Mouse (Mus musculus): ENCODE data around the gene Runx2.

Runx2 gene

DNA sequence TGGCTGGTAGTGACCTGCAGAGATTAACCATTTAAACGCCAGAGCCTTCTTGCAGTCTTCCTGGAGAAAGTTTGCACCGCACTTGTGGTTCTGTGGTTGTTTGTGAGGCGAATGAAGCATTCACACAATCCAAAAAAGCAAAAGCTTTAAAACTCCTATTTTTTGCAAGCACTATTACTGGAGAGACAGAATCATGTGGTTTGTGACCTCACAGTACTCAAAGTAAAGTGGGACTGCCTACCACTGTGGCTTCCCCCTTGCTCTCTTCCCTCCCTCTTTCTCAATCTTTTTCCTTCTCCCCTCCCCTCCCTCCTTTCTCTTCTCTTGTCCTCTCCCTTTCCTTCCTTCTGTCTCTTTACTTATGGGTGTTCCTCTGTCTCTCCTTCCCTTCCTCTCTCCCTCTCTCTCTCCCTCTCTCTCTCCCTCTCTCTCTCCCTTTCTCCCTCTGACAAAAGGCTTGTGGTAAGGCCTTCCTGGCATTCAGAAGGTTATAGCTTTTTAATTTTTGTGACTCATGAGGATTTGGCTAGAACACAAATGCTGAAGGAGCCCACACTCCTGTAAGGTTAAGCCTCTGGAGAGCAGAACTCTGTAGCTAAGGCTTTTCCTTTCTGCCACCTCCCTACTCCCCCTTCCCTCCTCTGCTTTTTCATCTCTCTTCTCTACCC lies at the start of gene Runx2:
Runx2 (minus strand) TSS at position 290 of the 668 bp plus-strand sequence.
- no peak for DNase-seq (ENCODE audit: low read depth, low spot score)

DNA sequence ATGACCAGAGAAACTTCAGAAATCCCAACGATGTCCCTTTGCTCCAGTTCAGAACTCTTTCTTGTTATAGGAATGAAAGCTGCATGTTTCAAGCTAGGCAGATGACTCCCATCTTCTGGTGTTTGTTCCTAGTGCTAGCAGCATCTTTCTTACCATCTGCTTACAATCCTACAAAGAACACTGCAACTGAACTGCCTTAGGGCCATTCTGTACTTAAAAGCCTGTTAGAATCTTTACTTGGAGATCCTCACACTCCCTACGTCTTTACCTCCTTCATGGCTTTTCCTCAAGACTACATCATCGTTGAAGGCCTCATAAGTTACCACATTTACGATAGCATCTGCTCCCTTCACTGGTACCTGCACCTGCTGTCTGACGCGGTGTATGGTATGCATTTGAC lies 48.6 kb upstream of the Runx2 start:
- no peak for DNase-seq (ENCODE audit: low read depth, low spot score)

DNA sequence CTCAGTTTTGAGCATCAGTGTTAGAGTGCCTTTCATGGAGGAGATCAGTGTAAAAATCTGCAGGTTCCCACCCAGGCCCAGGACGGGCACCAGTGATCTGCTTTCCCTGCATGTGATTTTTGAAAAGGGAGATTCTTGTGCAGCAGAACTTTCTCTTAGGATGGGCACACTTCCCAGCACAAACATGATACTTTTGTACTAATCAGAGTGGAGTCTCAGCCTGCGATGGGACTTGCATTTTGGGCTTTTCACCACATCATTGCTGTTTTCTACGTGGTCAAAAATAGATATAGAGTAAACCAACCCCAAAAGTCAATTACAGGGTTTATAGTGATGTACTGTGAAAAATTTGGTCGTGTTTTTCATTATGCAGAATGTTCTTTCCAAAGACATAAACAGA lies 27.6 kb upstream of the Runx2 start:
- DNase-seq (ENCODE audit: low read depth, low spot score) = no peak

DNA sequence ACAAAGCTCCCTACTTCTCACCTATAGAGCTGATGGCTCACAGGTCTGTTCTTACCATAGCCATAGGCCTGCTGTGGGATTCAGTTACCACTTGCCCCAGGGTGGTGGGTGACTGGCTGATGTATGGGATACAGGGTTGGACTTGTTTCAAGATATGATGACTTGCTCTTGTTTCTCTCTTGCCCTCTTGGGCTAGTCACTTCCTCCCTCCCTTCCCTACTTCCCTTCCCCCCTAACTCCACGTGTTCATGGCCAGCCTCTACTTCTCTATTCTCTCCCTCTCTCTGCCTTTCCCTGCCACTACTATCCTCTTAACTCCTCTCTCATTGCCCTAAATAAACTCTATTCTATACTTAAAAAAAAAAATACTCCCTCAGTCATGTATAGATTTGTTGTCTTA lies 16.6 kb upstream of the Runx2 start:
- DNase-seq (ENCODE audit: low read depth, low spot score) = no peak

DNA sequence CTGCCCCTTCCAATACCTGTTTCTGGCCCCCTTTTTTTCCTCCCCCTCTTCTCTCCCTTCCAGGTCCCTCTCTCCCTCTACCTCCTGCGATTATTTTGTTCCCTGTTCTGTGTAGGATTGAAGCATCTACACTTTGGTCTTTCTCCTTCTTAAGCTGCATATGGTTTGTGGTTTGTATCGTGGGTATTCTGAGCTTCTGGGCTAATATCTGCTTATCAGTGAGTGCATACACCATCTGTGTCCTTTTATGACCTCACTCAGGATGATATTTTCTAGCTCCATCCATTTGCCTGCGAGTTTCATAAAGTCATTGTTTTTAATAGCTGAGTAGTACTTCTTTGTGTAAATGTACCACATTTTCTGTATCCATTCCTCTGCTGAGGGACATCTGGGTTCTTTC lies 15.0 kb upstream of the Runx2 start:
- DNase-seq (ENCODE audit: low read depth, low spot score) = no peak

DNA sequence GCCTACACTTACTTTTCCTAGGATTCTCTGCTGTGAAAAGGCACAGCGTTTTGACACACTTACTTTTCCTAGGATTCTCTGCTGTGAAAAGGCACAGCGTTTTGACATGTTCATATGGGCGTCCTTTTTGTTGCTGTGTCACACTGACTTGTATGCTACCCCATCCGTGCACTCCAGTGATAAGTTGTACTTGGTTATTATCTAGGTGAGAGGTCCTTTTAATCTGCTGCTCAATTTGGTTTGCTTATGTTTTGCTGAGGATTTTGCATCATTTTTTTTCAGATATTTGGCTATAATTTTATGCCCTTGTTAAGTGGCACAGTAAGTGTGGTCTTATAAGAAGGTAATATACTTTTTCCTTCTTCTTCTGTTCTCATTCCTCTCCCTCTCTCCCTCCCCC lies 13.4 kb upstream of the Runx2 start:
- no peak for DNase-seq (ENCODE audit: low read depth, low spot score)

DNA sequence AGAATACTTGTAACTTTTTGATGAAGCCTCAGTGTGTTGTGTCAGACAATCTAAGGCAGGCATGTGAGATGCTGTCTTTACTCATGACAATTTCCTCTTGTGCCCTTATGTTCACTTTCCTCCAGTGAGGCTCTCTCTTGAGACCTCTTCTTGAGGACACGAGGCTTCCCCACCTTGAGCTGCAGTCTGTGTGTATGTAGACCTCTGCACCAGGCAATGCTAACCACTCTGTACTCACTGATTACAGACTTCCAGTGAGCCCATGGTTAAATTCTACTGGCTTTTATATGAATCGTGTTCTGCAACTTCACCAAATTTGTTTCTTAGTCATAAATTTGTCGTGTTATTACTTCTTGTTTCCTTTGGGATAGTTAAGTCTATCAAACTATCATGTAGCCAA lies 12.5 kb upstream of the Runx2 start:
- DNase-seq (ENCODE audit: low read depth, low spot score) = no peak

DNA sequence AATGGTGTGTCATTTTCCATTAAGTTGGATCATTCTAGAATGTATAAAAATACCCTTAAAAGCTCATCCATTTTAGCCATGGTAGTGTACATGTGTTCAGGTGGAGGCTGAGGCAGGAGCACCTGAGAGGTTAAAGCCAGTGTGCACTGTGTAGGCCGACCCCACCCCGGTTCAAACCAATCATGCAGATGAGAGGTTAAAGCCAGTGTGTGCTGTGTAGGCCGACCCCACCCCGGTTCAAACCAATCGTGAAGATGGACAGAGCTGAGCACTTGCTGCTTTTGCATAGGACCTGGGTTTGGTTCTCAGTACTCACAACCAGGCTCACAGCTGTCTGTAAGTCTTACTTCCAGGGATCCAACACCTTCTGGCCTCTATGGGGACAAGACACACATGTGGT lies 7.3 kb upstream of the Runx2 start:
- DNase-seq (ENCODE audit: low read depth, low spot score) = peak; percentile 11

DNA sequence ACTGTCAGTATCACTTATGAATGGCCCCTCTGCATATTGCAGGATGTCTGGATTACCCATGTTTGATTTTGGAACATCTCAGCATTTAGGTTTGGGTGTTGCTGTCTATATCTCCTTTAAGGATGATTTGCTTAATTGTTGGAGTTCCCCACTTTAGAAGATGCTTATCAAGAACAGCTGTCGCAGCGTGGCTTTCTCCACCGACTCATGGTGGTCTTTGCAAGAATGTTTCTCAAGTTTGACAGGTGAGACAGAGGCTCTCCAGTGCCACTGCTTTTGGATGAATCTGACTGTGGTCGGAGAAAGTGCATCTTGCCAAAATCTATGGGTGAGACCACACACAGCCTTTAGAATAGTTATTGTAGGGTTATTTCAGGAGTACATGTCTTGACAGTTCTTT lies 5.2 kb upstream of the Runx2 start:
- DNase-seq (ENCODE audit: low read depth, low spot score) = no peak

DNA sequence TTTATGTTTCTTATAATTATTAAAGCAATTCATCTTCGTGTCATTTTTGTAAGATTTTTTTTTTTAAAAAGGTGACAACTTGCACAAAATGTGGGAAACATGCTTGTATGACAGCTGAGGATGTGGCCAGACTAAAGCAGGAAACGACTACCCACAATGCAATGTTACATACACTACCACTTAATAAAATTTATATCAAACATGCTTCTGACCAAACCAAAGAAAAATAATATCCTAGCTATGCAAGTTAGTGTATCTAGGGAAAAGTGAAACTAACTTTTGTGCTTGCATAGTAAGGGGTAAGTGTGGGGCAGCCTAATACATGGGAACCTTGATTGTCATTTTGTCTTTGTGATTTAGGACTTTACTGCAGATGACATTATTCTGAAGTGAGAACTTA lies 4.2 kb upstream of the Runx2 start:
- DNase-seq (ENCODE audit: low read depth, low spot score) = no peak

DNA sequence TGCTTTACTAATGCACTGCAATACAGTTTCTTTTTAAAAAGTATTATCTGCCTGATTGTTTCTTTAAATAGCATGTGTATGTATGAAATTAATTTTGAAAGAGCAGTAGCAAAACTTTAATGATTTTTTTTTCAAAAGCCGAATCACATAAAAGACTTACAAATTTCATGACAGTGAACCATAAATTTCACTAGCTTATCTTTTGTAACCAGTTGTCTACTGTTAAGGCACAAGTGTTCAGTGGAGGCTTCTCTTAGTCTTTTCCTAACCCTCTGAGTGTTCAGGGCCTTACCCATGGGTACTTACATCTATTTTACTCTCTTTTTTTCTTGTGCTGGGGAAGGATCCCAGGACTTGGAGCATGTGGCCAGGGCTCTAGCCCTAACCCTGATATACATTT lies 7.6 kb downstream of the Runx2 start:
- DNase-seq (ENCODE audit: low read depth, low spot score) = no peak

DNA sequence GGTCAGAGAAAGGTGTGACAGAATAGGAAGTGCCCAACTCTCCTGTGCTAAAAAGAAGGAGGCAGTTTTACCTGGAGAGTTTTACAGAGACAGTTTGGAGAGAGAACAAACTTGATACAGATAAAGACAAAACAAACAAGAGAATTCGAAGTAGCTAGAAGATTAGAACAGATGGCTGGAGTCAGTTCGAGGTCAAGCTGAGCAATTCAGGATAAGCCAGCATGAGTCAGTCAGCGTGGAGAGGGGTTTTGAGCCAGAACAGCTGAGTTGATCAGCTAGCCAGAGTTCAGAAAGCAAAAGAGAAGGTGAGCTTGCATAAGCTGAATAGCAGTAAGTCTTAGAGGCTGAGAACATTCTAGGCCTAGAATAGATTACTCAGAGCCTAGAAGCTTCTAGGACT lies 17.3 kb downstream of the Runx2 start:
- no peak for DNase-seq (ENCODE audit: low read depth, low spot score)

DNA sequence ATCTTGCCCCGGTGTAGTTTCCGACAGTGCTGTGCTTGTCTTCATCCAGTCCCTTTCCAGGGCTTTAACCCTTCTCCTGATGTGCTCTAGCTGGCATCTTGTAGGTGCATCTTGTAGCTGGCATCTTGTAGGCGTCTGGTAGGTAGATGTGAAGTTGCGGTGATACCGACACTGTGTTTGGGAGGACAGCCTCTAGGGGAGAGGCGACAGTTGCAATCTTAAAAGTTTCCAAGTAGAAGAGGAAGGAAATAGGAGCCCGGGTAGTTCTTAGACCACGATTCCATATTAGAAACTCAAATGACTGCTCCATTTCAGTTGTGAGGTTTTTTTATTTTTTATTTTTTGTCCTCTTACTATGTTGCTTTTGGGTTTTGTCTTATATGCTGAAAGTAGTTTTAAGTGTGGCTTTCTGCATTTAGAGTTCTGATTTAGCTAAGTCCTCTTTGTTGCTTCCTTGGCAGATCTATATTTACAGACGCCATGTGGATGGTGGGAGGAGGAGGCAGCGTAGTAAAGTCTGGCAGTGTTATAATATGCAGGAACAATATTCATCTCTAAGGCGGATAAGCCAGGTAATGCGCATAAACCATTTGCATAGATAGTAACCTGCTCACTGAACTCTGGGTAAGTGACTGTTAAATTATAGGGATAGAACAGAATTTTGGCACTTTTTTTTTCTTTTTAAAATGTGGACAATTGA lies 22.2 kb downstream of the Runx2 start:
- DNase-seq (ENCODE audit: low read depth, low spot score) = no peak

DNA sequence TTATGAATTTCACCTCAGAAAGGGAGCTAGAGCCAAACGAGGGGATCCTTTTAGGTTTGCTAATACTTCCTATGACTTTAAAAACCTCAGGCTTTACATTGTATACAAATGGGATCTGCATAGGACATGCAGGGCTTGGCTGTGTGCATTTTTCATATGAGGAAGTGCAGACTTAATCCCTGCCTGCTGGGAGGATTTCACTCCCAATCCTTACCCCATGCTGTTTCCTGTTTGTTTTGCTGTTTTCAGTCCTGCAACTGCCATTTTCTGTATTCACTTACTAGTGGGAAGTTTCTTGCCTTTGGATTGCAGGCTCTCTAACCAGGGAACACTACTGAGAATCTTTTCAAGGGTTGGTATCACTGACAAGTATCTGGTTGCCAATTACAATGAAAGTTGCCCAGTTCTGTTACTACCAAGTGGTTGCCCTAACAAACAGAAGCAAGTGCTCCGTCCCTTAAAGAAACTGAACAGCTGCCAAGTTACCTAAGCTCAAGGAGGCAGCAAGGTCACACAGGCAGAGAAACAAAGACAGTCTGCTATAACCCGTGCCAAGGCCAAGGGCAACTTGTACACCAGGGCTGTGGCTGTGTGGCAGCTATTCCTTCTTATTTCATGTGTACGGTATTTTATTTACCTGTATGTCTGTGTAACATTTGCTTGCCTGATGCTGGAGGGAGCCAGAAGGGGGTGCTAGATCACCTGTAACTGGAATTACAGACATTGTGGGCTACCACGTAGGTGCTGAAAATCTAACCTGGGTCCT lies 25.4 kb downstream of the Runx2 start:
- no peak for DNase-seq (ENCODE audit: low read depth, low spot score)

DNA sequence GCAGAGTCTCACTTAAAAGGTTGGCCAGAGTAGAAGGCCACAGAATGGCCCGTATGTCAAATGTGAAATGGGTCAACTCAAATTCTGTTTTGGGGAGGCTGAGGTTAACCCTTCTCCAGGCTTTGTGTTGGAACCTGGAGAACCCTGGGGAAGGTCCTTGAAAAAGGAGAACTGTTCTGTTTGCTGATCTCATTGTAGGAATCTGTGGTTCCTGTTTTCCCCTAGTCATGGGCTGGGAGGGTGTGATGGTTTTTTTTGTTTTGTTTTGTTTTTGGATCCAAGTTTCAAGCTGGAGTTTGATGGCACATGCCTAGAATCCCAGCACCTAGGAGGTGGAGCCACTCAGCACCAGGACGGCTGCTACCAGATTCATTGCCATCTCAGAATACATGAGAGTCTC lies 31.5 kb downstream of the Runx2 start:
- no peak for DNase-seq (ENCODE audit: low read depth, low spot score)

DNA sequence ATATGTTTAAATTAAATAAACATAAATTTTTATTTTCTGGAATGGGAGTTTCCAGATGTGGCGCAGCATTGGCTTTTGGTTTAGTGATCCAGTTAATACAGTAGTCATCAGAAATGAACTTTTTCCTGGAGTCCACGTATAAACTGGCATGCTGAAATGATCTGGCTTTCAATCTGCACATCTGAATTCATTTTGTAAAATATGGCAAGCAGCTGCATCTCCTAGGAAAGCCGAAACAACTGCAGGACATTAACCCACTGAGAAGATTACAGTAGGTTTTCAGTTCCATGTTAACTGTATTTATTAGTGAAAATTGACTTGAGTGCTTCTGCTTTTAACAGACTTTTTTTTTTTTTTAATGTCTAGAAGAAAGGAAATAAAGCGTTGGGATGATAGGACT lies 32.2 kb downstream of the Runx2 start:
- DNase-seq (ENCODE audit: low read depth, low spot score) = no peak

DNA sequence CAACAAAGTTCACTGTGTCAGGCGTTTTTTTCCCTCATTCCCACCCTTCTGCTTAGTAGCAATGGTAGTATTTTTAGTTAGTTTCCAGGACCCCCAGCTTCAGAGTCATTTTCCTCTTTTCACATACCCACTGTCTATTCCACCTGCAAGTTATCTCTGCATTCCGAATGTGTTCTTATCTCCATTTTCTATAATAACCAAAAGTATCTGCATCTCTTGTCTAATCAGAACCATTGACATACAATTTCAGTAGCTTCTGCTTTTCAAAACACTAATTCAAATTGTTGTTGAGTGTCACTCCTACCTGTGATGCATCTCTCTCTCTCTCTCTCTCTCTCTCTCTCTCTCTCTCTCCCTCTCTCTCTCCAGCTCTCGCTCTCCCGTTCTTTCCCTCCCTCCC lies 34.2 kb downstream of the Runx2 start:
- no peak for DNase-seq (ENCODE audit: low read depth, low spot score)

DNA sequence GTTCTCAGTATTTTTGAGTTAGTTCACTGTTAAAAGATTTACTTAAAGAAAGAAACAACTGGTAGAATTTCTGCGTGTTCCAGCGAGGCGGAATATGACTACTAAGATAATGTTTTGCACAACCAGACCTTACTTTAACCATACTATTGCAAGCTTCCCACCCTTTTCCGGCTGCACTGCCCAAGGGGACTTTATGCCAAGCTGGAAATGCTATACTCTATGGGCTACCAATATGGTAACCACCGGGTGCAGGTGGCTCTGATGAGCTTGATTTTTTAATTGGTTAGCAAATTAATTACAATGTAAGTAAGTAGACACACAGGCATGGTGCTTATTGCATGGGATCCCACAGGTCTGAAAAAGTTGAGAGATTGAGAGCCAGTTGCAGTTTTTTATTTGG lies 36.5 kb downstream of the Runx2 start:
- DNase-seq (ENCODE audit: low read depth, low spot score) = no peak

DNA sequence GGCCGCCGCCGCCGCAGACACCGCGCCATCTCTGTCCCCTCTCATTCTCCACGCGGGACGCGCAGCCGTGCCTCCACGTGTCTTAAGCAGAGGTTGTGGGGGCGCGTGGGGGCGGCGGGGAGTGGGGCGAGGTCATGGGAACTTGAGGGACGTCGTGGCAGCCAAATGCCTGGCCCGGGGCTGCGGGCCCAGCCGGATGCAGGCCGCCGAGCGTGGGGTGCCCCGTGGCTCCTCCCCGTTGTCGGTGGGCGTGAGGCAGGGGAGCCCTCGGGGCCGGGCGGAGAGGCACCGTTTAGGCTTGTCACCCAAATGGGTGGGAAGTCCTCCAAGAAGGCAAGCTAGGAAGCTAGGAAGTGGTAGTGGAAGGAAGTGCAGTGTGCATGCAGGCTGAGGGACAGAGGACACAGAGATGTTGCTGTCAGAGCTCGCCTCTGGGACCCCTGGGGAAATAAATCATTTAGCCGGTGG lies 37.2 kb downstream of the Runx2 start:
- DNase-seq (ENCODE audit: low read depth, low spot score) = peak; percentile 50

DNA sequence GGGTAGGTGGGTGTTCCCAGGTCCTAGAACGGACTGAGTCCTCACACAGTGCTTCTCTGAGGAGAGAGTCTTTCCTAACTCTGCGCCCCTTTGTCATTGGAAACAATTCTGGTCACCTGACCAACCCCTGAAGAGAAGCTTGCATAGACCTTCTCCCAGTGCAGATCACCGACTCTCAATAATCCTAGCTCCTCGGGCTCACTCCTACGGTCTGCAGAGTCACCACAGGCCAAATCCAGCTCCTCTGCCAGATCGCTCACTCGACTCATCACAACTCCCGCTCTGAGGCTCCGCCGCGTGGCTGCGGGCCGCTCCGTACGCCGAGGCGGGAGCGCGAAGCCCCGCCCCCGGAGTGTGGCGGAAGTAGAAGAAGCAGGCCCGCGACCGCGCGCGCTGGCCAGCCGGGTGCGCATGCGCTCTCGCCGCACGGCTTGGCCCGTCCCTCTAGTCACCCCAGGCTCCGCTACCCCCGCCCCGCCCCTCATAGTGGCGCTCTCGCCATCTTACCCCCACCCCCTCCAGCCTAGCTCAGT lies 37.8 kb downstream of the Runx2 start, which contains the start of gene Supt3:
Supt3 (plus strand) TSS at position 415 of the 533 bp plus-strand sequence.
- DNase-seq (ENCODE audit: low read depth, low spot score) = peak; percentile 83

DNA sequence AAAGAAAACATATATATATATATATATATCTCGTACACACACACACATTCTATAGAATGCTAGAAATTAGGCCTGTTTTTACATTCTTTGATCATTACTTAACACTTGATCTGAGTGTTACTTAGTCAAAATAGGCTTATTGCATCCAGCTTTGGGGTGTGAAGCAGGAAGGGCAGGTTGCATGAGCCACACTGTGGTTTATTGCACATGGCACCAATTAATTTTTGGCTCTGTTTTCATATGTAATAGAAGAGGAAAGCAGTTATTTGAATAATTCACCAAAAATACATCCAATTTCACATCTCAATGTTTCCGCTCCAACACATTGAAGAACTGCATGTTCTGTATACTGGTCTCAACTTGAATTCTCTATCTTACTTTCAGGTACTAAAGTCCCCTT lies 42.0 kb downstream of the Runx2 start:
- no peak for DNase-seq (ENCODE audit: low read depth, low spot score)

DNA sequence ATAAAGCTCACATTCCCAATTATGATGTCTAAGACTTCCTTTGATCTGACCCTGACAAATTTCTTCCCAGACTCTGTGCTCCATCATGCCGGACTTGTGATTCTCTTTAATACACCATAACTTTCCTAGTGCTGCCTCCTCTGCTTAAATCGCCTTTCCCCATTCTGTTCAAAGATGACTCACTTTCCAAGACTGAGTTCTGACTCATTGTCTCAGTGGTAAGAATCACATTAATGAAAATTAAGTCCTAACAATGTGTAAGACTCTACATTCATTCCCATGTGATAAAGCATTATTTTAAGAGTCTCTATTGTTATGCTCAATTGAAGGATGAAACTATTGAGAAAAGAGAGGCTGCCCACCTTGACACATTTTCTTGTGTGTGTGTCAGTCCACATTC lies 43.7 kb downstream of the Runx2 start:
- DNase-seq (ENCODE audit: low read depth, low spot score) = no peak
